Mouse (Mus musculus): Measurements from ENCODE around the gene Vamp5.

- TF ChIP-seq POLR2A (IDR thresholded peaks at IDR 0.05; ENCODE audit: borderline replicate concordance, low read depth, low read length): no peak
- TF ChIP-seq CTCF (IDR thresholded peaks at IDR 0.05; ENCODE audit: low read depth, low read length): no peak
Observed at GRCm38 (mm10) chr6:72356001-72356532, 24.2 kb downstream of the Vamp5 start.
